Mouse (Mus musculus): ENCODE measurements at regions not wholly inside any gene's neighbourhood (a gene's known extent, or its start where the extent isn't known, plus 50 kb on each side); places are given as distances from the start of the nearest gene placed in this dataset.

GRCm38 (mm10) chr5:146684429-146684828 is 99.4 kb upstream of the Gpr12 start:
- in situ Hi-C loops (cut with MboI; ENCODE audit: unreplicated experiment in 2 of 2) = loop anchor here (10.0 to 25.0 kb wide), 2 partner anchors 390 to 1878 kb away; partner anchors contain the start of genes Lnx2 (in 1 of the 2), Polr1d (in 1 of the 2) and Ubl3 (in 1 of the 2)

DNA sequence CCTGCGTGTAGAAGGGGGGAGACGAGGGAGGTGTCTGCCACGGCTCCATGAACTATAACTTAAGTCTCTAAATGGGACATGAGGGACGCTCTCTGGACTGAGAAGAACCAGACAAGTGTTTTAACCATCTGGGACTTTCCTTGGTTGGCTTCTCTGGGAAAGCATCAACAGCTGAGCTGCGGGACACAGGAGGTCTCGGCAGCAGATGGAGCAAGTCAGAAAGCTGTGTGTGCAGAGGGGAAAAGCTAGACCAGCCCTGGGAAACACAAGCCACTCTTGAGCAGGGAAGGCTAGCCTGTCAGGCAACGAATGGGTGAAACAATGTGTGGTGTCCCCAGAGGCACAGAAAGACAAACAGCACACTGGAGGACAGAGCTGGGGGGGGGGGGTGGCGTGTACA is 98.5 kb upstream of the Gpr12 start:
- in situ Hi-C loops (cut with MboI; ENCODE audit: unreplicated experiment in 2 of 2) = loop anchor here (10.0 to 25.0 kb wide), 2 partner anchors 391 to 1879 kb away; partner anchors contain the start of genes Lnx2 (in 1 of the 2), Polr1d (in 1 of the 2) and Ubl3 (in 1 of the 2)

DNA sequence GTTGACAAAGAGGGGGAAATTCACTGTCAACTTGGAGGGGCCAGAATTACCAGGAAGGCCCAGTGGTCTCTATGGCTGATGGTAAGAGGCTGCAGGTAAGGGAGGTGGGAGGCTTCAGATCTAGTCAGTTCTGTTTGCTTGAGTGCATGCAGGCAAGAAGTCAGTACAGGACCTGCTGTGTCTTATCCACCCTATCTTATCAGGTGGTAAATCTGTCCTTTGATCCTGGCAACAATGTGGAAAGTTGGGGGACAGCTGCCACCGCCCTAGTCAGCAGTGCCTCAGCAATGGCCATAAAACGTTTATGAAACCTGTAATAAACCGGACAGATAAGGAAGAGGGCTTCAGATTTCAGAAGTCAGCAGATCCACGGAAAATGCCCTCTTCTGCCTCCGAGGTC is 97.9 kb upstream of the Gpr12 start:
- in situ Hi-C loops (cut with MboI; ENCODE audit: unreplicated experiment in 2 of 2) = loop anchor here (10.0 to 25.0 kb wide), 2 partner anchors 392 to 1879 kb away; partner anchors contain the start of genes Lnx2 (in 1 of the 2), Polr1d (in 1 of the 2) and Ubl3 (in 1 of the 2)

- in situ Hi-C loops (cut with MboI; ENCODE audit: unreplicated experiment in 2 of 2) = loop anchor here (10.0 to 25.0 kb wide), 2 partner anchors 393 to 1881 kb away; partner anchors contain the start of genes Lnx2 (in 1 of the 2), Polr1d (in 1 of the 2) and Ubl3 (in 1 of the 2)
Measured at GRCm38 (mm10) chr5:146681512-146681911, 96.5 kb upstream of the Gpr12 start.

GRCm38 (mm10) chr5:146679198-146679681 is 94.2 kb upstream of the Gpr12 start:
- in situ Hi-C loops (cut with MboI; ENCODE audit: unreplicated experiment in 2 of 2) = loop anchor here in 1 of 2 experiments (10.0 to 25.0 kb wide), 3 partner anchors 746 to 1883 kb away; partner anchors contain the start of genes Slc46a3 and Ubl3

GRCm38 (mm10) chr5:146678775-146679170 is 93.7 kb upstream of the Gpr12 start:
- in situ Hi-C loops (cut with MboI; ENCODE audit: unreplicated experiment in 2 of 2) = loop anchor here in 1 of 2 experiments (10.0 to 25.0 kb wide), 3 partner anchors 746 to 1884 kb away; partner anchors contain the start of genes Slc46a3 and Ubl3

- in situ Hi-C loops (cut with MboI; ENCODE audit: unreplicated experiment in 2 of 2) = loop anchor here in 1 of 2 experiments (10.0 to 25.0 kb wide), 3 partner anchors 747 to 1884 kb away; partner anchors contain the start of genes Slc46a3 and Ubl3
Measured at GRCm38 (mm10) chr5:146678049-146678774, 93.2 kb upstream of the Gpr12 start.

GRCm38 (mm10) chr5:146677151-146677515 is 92.1 kb upstream of the Gpr12 start:
- in situ Hi-C loops (cut with MboI; ENCODE audit: unreplicated experiment in 2 of 2) = loop anchor here in 1 of 2 experiments (10.0 to 25.0 kb wide), 3 partner anchors 748 to 1885 kb away; partner anchors contain the start of genes Slc46a3 and Ubl3

- in situ Hi-C loops (cut with MboI; ENCODE audit: unreplicated experiment in 2 of 2) = loop anchor here in 1 of 2 experiments (10.0 to 25.0 kb wide), 3 partner anchors 748 to 1886 kb away; partner anchors contain the start of genes Slc46a3 and Ubl3
Measured at GRCm38 (mm10) chr5:146676470-146677150, 91.6 kb upstream of the Gpr12 start.

GRCm38 (mm10) chr5:146675887-146676277 is 90.8 kb upstream of the Gpr12 start:
- in situ Hi-C loops (cut with MboI; ENCODE audit: unreplicated experiment in 2 of 2) = loop anchor here in 1 of 2 experiments (10.0 to 25.0 kb wide), 3 partner anchors 749 to 1886 kb away; partner anchors contain the start of genes Slc46a3 and Ubl3

GRCm38 (mm10) chr5:146675006-146675886 is 90.2 kb upstream of the Gpr12 start:
- in situ Hi-C loops (cut with MboI; ENCODE audit: unreplicated experiment in 2 of 2) = loop anchor here in 1 of 2 experiments (10.0 to 25.0 kb wide), 3 partner anchors 750 to 1887 kb away; partner anchors contain the start of genes Slc46a3 and Ubl3

GRCm38 (mm10) chr5:146661751-146662150 is 76.7 kb upstream of the Gpr12 start:
- in situ Hi-C loops (cut with MboI; ENCODE audit: unreplicated experiment in 2 of 2) = loop anchor here (5.0 to 25.0 kb wide), 2 partner anchors 34 to 1226 kb away; partner anchors contain the start of gene Slc46a3 (in 1 of the 2)

DNA sequence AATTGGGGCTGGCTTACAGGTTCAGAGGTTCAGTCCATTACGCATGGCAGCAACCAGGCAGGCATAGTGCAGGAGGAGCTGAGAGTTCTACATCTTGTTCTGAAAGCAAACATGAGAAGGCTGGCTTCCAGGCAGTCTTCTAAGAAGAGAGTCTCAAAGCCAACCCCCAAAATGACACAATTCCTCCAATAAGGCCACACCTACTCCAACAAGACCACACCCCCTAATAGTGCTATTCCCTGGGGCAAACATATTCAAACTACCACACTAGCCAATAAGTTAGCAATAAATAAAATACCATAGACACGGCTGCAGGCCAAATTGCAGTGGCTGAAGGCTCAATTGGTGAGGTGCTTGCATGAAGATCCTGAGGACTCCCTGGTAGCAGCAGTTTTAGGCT is 72.2 kb upstream of the Gpr12 start:
- in situ Hi-C loops (cut with MboI; ENCODE audit: unreplicated experiment in 2 of 2) = loop anchor here in 1 of 2 experiments (5.0 to 25.0 kb wide), 2 partner anchors 35 to 1230 kb away; partner anchors contain the start of gene Slc46a3

DNA sequence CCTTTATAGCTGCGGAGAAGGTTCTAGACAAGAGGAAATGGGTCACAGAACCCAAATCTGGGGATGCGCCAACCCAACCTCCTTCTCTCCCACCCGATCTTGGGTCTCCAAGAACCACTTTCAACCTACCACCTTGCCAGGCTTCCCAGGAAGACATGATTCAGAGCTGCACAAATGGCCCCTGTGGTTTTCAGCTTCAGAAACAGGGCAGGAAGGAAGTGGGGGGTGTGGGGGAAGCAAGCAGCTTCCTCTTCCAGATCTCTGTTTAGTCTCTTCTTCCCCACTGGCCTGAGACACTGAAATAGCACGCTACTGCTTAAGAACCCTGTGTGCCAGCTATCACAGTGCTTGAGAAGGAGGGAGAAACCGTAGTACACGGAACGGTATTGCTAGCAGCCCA is 70.4 kb upstream of the Gpr12 start:
- in situ Hi-C loops (cut with MboI; ENCODE audit: unreplicated experiment in 2 of 2) = loop anchor here in 1 of 2 experiments (5.0 to 25.0 kb wide), 2 partner anchors 33 to 1232 kb away; partner anchors contain the start of gene Slc46a3

DNA sequence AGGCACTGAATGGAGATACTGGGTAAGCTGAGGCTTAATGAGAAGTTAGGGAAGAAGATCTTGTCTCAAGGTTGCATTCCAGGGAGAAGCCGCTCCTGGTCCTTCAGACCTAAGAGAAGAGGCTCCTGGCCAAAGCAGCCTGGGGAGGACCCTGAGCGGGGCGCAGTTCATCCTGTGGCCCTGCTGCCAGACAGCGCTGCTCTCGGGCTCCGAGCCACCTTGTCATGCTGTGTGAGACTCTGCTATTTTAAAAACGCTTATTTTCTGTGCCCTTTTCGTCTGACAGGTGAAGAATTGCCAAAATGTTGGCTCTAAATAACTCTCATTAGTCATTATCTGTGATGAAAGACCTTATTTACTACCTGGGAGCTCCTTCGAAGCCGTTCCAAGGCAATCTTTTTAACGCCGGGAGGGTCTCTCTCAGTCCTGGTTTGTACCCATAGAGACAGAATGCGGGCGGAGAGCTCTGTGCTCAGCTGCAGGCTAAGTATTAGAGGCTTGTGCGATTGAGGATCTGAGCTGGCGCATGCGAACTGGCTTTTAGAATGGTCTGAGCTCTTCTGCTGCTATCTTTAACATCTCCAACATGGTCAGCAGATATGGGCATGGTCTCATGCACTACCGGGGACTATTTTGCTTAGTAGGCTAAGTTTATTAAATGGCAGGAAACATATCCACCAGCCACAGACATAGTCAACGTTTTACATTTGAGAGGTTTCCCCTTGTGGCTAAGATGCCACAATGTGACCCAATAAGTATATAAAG is 68.8 kb upstream of the Gpr12 start:
- in situ Hi-C loops (cut with MboI; ENCODE audit: unreplicated experiment in 2 of 2) = loop anchor here in 1 of 2 experiments (25.0 kb wide), 1 partner anchor 1233 kb away; the partner anchor contains the start of gene Slc46a3

GRCm38 (mm10) chr5:146652874-146653273 is 67.8 kb upstream of the Gpr12 start:
- in situ Hi-C loops (cut with MboI; ENCODE audit: unreplicated experiment in 2 of 2) = loop anchor here in 1 of 2 experiments (25.0 kb wide), 1 partner anchor 1234 kb away; the partner anchor contains the start of gene Slc46a3

- in situ Hi-C loops (cut with MboI; ENCODE audit: unreplicated experiment in 2 of 2) = no loop called here
Measured at GRCm38 (mm10) chr5:146648519-146649060, 63.6 kb upstream of the Gpr12 start.

Measured in v-Abl transformed pro-B cells (cell line).